Mouse (Mus musculus): Measurements from ENCODE around the gene B3gat1. TPM values are rescaled to one million over a fixed set of nuclear protein-coding genes. Genes with fewer than 3 reads are reported as not detected.

The B3gat1 gene
- total RNA-seq (2023), result not detected

GRCm38 (mm10) chr9:26733206-26733891 lies at the start of gene B3gat1:
TSS of gene B3gat1 (plus strand) at chr9:26733728.

GRCm38 (mm10) chr9:26805935-26806666 lies 72.6 kb downstream of the B3gat1 start, which contains the start of gene Glb1l2:
TSS of gene Glb1l2 (minus strand) at chr9:26806468.

Other genes starting within 250 kb of the B3gat1 start
- not detected for gene Glb1l2, start 72.7 kb downstream of the B3gat1 start, total RNA-seq (2023)
- gene Glb1l3, start 127.2 kb downstream of the B3gat1 start, total RNA-seq (2023), result not detected
- not detected for gene Gm1110, start 189.4 kb downstream of the B3gat1 start, total RNA-seq (2023)